Mouse (Mus musculus) CH12.LX (cell line): ENCODE measurements at regions not wholly inside any gene's neighbourhood (a gene's known extent, or its start where the extent isn't known, plus 50 kb on each side); places are given as distances from the start of the nearest gene placed in this dataset.

Experiments used
- DNase-seq: peaks from one replicate; pipeline ENCODE4 v3.0.0-alpha.2; 2013; ENCODE audit errors: extremely low read depth
- H3K27ac ChIP-seq: 2 replicates; pipeline ENCODE4 v1.5.1; 2012; ENCODE audit warnings: low read depth, mild to moderate bottlenecking, control low read depth, moderate library complexity; ENCODE audit not compliant: insufficient read depth
- H3K27me3 ChIP-seq: replicated peaks from 2 replicates; pipeline ENCODE3; 2012; ENCODE audit warnings: inconsistent platforms
- H3K36me3 ChIP-seq, 2 experiments: replicated peaks in 1 of 2; 2 replicates each; pipeline versions ENCODE3 to v1.6.1; 2012; ENCODE audit warnings: inconsistent platforms in 1 of 2, low read length in 1 of 2, mild to moderate bottlenecking in 1 of 2, mixed read lengths in 1 of 2, moderate library complexity in 1 of 2; ENCODE audit not compliant: control insufficient read depth in 1 of 2, insufficient read depth in 1 of 2
- H3K4me1 ChIP-seq, 2 experiments: 2 replicates each; pipeline ENCODE4 v1.6.1; 2012; ENCODE audit warnings: inconsistent platforms in 1 of 2, moderate library complexity in 1 of 2; ENCODE audit not compliant: insufficient read depth in 2 of 2, control insufficient read depth in 1 of 2
- H3K4me2 ChIP-seq: 2 replicates; pipeline ENCODE4 v1.6.1; 2012; ENCODE audit warnings: low read depth, mild to moderate bottlenecking, control low read depth; ENCODE audit not compliant: poor library complexity, insufficient read depth, severe bottlenecking
- H3K4me3 ChIP-seq, 3 experiments: fragments of 150-350 bp in 1 of 3; sonication (generic) in 1 of 3; replicated peaks in 1 of 3; 2 replicates each; pipeline versions ENCODE3 to v1.5.1; 2011 to 2012; ENCODE audit warnings: low read depth in 2 of 3, low read length in 2 of 3, mild to moderate bottlenecking in 2 of 3, moderate library complexity in 2 of 3, control low read depth in 1 of 3, improper control_type of control experiment in 1 of 3, inconsistent platforms in 1 of 3, mixed read lengths in 1 of 3; ENCODE audit not compliant: poor library complexity in 1 of 3
- H3K79me2 ChIP-seq: replicated peaks from 2 replicates; pipeline ENCODE4 v1.6.1; 2012; ENCODE audit warnings: mild to moderate bottlenecking, moderate library complexity; ENCODE audit not compliant: control insufficient read depth, poor library complexity, insufficient read depth, severe bottlenecking; ENCODE audit errors: extremely low read depth
- H3K9ac ChIP-seq: 2 replicates; pipeline ENCODE4 v1.6.1; 2012; ENCODE audit warnings: low read depth, mild to moderate bottlenecking, control low read depth, moderate library complexity; ENCODE audit not compliant: insufficient read depth
- H3K9me3 ChIP-seq: replicated peaks from 2 replicates; pipeline ENCODE3; 2012; ENCODE audit warnings: low read length, inconsistent platforms, mixed read lengths
- CHD1 ChIP-seq: IDR thresholded peaks from 2 replicates; pipeline ENCODE4 v1.6.1; 2012; ENCODE audit warnings: low read depth, low read length, improper control_type of control experiment, inconsistent platforms
- EP300 ChIP-seq: IDR thresholded peaks from 2 replicates; pipeline ENCODE4 v1.6.1; 2011; ENCODE audit warnings: low read length, improper control_type of control experiment
- ETS1 ChIP-seq: conservative IDR thresholded peaks from 2 replicates; pipeline ENCODE4 v1.6.1; 2012; ENCODE audit warnings: low read depth, mild to moderate bottlenecking, inconsistent platforms, low read length, improper control_type of control experiment, moderate library complexity
- GABPA ChIP-seq: IDR thresholded peaks from 2 replicates; pipeline ENCODE4 v1.6.1; 2012; ENCODE audit warnings: low read depth, low read length, improper control_type of control experiment, inconsistent platforms; ENCODE audit not compliant: insufficient replicate concordance
- HCFC1 ChIP-seq: IDR thresholded peaks from 2 replicates; pipeline ENCODE4 v1.6.1; 2012; ENCODE audit warnings: low read depth, mild to moderate bottlenecking, inconsistent platforms, low read length, improper control_type of control experiment
- IRF4 ChIP-seq: IDR thresholded peaks from 2 replicates; pipeline ENCODE4 v1.6.1; 2014; ENCODE audit warnings: low read depth, mild to moderate bottlenecking, inconsistent platforms, low read length, improper control_type of control experiment
- JUN ChIP-seq: IDR thresholded peaks from 2 replicates; pipeline ENCODE4 v1.6.1; 2011; ENCODE audit warnings: low read depth, mild to moderate bottlenecking, low read length, improper control_type of control experiment, moderate library complexity; ENCODE audit not compliant: insufficient read depth
- JUND ChIP-seq: conservative IDR thresholded peaks from 2 replicates; pipeline ENCODE4 v1.6.1; 2011; ENCODE audit warnings: low read depth, low read length, improper control_type of control experiment
- KAT2A ChIP-seq: IDR thresholded peaks from 2 replicates; pipeline ENCODE4 v1.6.1; 2012; ENCODE audit warnings: low read length, improper control_type of control experiment, inconsistent platforms; ENCODE audit not compliant: insufficient replicate concordance
- MAX ChIP-seq: IDR thresholded peaks from 2 replicates; pipeline ENCODE4 v1.6.1; 2011; ENCODE audit warnings: low read length, improper control_type of control experiment
- MAZ ChIP-seq: IDR thresholded peaks from 2 replicates; pipeline ENCODE4 v1.6.1; 2012; ENCODE audit warnings: low read depth, mild to moderate bottlenecking, inconsistent platforms, low read length, improper control_type of control experiment, moderate library complexity
- MXI1 ChIP-seq: IDR thresholded peaks from 2 replicates; pipeline ENCODE4 v1.6.1; 2011; ENCODE audit warnings: mild to moderate bottlenecking, low read depth, low read length, improper control_type of control experiment
- MYC ChIP-seq: IDR thresholded peaks from 2 replicates; pipeline ENCODE4 v1.6.1; 2011; ENCODE audit warnings: low read depth, mild to moderate bottlenecking, improper control_type of control experiment, low read length
- NELFE ChIP-seq: IDR thresholded peaks from 2 replicates; pipeline ENCODE4 v1.6.1; 2011; ENCODE audit warnings: low read depth, low read length, improper control_type of control experiment
- NRF1 ChIP-seq: IDR thresholded peaks from 2 replicates; pipeline ENCODE4 v1.6.1; 2014; ENCODE audit warnings: low read depth, mild to moderate bottlenecking, inconsistent platforms, low read length, improper control_type of control experiment, moderate library complexity
- PAX5 ChIP-seq: IDR thresholded peaks from 2 replicates; pipeline ENCODE4 v1.6.1; 2012; ENCODE audit warnings: low read length, inconsistent platforms, mixed read lengths
- POLR2A ChIP-seq: IDR thresholded peaks from 2 replicates; pipeline ENCODE4 v1.6.1; 2011; ENCODE audit warnings: low read depth, mild to moderate bottlenecking, improper control_type of control experiment, low read length
- POLR2AphosphoS2 ChIP-seq: IDR thresholded peaks from 2 replicates; pipeline ENCODE4 v1.6.1; 2011; ENCODE audit warnings: low read depth, low read length, improper control_type of control experiment
- RCOR1 ChIP-seq: conservative IDR thresholded peaks from 2 replicates; pipeline ENCODE4 v1.6.1; 2012; ENCODE audit warnings: low read depth, mild to moderate bottlenecking, inconsistent platforms, low read length, improper control_type of control experiment
- SMC3 ChIP-seq: IDR thresholded peaks from 2 replicates; pipeline ENCODE4 v1.6.1; 2011; ENCODE audit warnings: low read depth, low read length, improper control_type of control experiment
- TBP ChIP-seq: conservative IDR thresholded peaks from 2 replicates; pipeline ENCODE4 v1.6.1; 2011; ENCODE audit warnings: low read depth, low read length, improper control_type of control experiment
- TCF12 ChIP-seq: IDR thresholded peaks from 2 replicates; pipeline ENCODE4 v1.6.1; 2014; ENCODE audit warnings: low read depth, mild to moderate bottlenecking, inconsistent platforms, low read length, improper control_type of control experiment
- UBTF ChIP-seq: IDR thresholded peaks from 2 replicates; pipeline ENCODE4 v1.6.1; 2012; ENCODE audit warnings: low read depth, mild to moderate bottlenecking, inconsistent platforms, low read length, improper control_type of control experiment, moderate library complexity
- USF1 ChIP-seq: IDR thresholded peaks from 2 replicates; pipeline ENCODE4 v1.6.1; 2014; ENCODE audit warnings: low read depth, mild to moderate bottlenecking, inconsistent platforms, low read length, improper control_type of control experiment
- ZC3H11A ChIP-seq: IDR thresholded peaks from 2 replicates; pipeline ENCODE4 v1.6.1; 2012; ENCODE audit warnings: low read depth, mild to moderate bottlenecking, inconsistent platforms, low read length, improper control_type of control experiment
- ZKSCAN1 ChIP-seq: IDR thresholded peaks from 2 replicates; pipeline ENCODE4 v1.6.1; 2012; ENCODE audit warnings: low read depth, inconsistent platforms, low read length, improper control_type of control experiment, borderline replicate concordance
- ZMIZ1 ChIP-seq: IDR thresholded peaks from 2 replicates; pipeline ENCODE4 v1.6.1; 2012; ENCODE audit warnings: low read depth, mild to moderate bottlenecking, inconsistent platforms, low read length, improper control_type of control experiment
- ZNF384 ChIP-seq: IDR thresholded peaks from 2 replicates; pipeline ENCODE4 v1.6.1; 2012; ENCODE audit warnings: low read depth, low read length, improper control_type of control experiment, inconsistent platforms
- dilution Hi-C: fragments of 300-500 bp; cut with MboI; formaldehyde crosslinking; loops from 2 replicates; pipeline ENCODE4 v1.14.3; 2020; ENCODE audit warnings: low sequenced_read_pairs; ENCODE audit not compliant: extremely low pct_unique_long_range_greater_than_20kb, extremely low pct_ligation_motif_present
- in situ Hi-C: fragments of 300-500 bp; cut with MboI; formaldehyde crosslinking; loops from 3 replicates; pipeline ENCODE4 v1.14.3; 2019; ENCODE audit warnings: low sequenced_read_pairs, low pct_ligation_motif_present, low pct_unique_long_range_greater_than_20kb, mixed read lengths

GRCm38 (mm10) chr15:87415996-87416395, 128.1 kb upstream of the Fam19a5 start:
- Histone ChIP-seq H3K79me2 (no peaks in the 10 kb centered on the region), H3K9me3 (peaks cover 86% of the 10 kb centered on the region), H3K9ac (no peak overlapping the region), H3K4me3 (no peak overlapping the region), H3K4me1 (no peaks in the 10 kb centered on the region), H3K4me2 (no peak overlapping the region)
- dilution Hi-C loops = no loop called here
- DNase-seq = no peak
- in situ Hi-C loops = no loop called here
- TF ChIP-seq EP300 (no peak), CHD1 (no peak), SMC3 (no peak), JUND (no peak), ZKSCAN1 (no peak), IRF4 (no peak), JUN (no peak), RCOR1 (no peak), UBTF (no peak), MAX (no peak), USF1 (no peak), POLR2A (no peak), KAT2A (no peak), ZNF384 (no peak), TBP (no peak), NELFE (no peak), POLR2AphosphoS2 (no peak), TCF12 (no peak)
- TF ChIP-seq, all 38 proteins: peak for 0
- Histone ChIP-seq H3K27me3 (no peaks in the 10 kb centered on the region), H3K27ac (no peak overlapping the region), H3K36me3 (no peaks in the 10 kb centered on the region)

DNA sequence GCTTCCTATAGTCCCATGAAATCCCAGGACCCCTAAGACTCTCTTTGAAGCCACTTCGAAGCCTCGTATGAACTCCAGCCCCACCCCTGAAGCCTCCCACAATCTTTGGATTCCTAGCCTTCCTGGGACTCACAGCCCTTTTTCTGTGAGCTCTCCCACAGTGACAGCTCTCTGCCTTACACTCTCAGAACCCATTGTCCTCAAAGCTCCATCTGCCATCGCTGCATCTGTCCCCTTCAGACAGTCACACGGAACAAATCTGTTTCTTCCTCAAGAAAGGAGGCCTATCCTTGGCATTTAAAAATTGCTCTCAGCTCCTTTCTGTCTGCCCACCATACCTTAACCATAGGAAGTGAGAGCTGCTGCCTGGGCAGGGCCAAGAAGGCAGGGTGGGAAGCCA, 122.4 kb upstream of the Fam19a5 start:
- Histone ChIP-seq H3K9me3 (peaks cover 85% of the 10 kb centered on the region), H3K27ac (no peak overlapping the region), H3K4me2 (no peak overlapping the region), H3K27me3 (no peaks in the 10 kb centered on the region), H3K4me1 (no peaks in the 10 kb centered on the region), H3K9ac (no peak overlapping the region), H3K4me3 (no peak overlapping the region), H3K79me2 (no peaks in the 10 kb centered on the region), H3K36me3 (no peaks in the 10 kb centered on the region)
- no peak for TF ChIP-seq ETS1
- TF ChIP-seq HCFC1 = no peak
- TF ChIP-seq ZC3H11A = no peak
- no peak for TF ChIP-seq KAT2A
- no peak for TF ChIP-seq MAZ
- TF ChIP-seq CHD1 = no peak
- no peak for TF ChIP-seq MYC
- TF ChIP-seq RCOR1 = no peak
- no peak for TF ChIP-seq NELFE
- TF ChIP-seq USF1 = no peak
- TF ChIP-seq GABPA = no peak
- TF ChIP-seq IRF4 = no peak
- no peak for TF ChIP-seq ZMIZ1
- TF ChIP-seq MXI1 = no peak
- no peak for TF ChIP-seq PAX5
- no peak for TF ChIP-seq UBTF
- TF ChIP-seq POLR2A = no peak
- no peak for TF ChIP-seq TCF12
- TF ChIP-seq NRF1 = no peak
- DNase-seq = no peak
- in situ Hi-C loops = no loop called here
- dilution Hi-C loops = no loop called here
